Mouse (Mus musculus) heart, adult 2 months (tissue): ENCODE data around the gene Xrcc1.

Experiments
- CTCF ChIP-seq: fragments of 200-600 bp; IDR thresholded peaks from 2 replicates; pipeline ENCODE4 v1.8.1; 2022; ENCODE audit warnings: antibody characterized with exemption, mild to moderate bottlenecking, moderate library complexity
- EP300 ChIP-seq: fragments of 200-500 bp; IDR thresholded peaks from 2 replicates; pipeline ENCODE4 v1.6.1; 2011; ENCODE audit warnings: low read depth, low read length, control low read depth; ENCODE audit not compliant: insufficient read depth
- POLR2A ChIP-seq: fragments of 200-500 bp; IDR thresholded peaks from 2 replicates; pipeline ENCODE4 v1.6.1; 2011; ENCODE audit warnings: mild to moderate bottlenecking, low read depth, low read length, control low read depth; ENCODE audit not compliant: insufficient read depth

DNA sequence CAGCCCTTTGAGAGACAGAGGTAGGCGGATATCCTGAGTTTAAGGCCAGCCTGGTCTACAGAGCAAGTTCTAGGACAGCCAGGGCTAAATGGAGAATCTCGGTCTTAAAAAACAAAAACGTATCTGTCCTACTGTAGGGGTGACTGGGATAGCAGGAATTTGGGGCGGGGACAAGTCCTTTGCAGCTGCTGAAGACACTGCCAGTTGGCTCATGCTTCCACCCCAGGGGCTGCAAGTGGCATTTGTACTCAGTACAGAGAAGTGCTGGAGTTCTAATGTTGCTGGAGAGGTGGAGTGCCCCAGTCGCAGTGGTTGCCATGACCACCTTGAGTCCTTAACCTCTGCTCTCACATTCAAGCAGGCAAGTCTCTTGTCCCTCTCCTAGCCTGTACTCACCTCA is 23.3 kb upstream of the Xrcc1 start:
- TF ChIP-seq CTCF (no peak), POLR2A (no peak), EP300 (no peak)
